Mouse (Mus musculus): ENCODE measurements around the gene Ccdc187.

- TF ChIP-seq POLR2A (IDR thresholded peaks at IDR 0.05; ENCODE audit: extremely low read depth, insufficient read depth, low read length) (no peak), CTCF (IDR thresholded peaks at IDR 0.05; ENCODE audit: extremely low read depth, insufficient read depth, low read length) (no peak)
These were observed 8.6 kb downstream of the Ccdc187 start for GRCm38 (mm10) chr2:26285804-26286203.
